ENCODE assay signal across 24 mouse cellular contexts in genomic region chr17:62721595-62721994, GRCm38 (mm10).
A peak's percentile ranks its signal among the peaks of the same experiment; 100 is the strongest.
DNase-seq lines count a peak whose midpoint lies in the region; ATAC-seq and TF ChIP-seq lines count a peak whose summit lies in the region.
"Had no signal": no experiment of that assay in that cellular context is flagged by ENCODE, and none has a peak within 500 bp of the region (broad histone marks: within the 10 kb centered on the region; RNA-seq: fewer than 3 reads in every experiment).

No protein-coding gene starts in this region.

- H3K9ac ChIP-seq in CH12.LX (ENCODE audit: insufficient read depth, low read depth) (no peak overlapping the region), MEL (ENCODE audit: control insufficient read depth, low read depth, low read length, poor library complexity, severe bottlenecking) (no peak overlapping the region)
- H3K9ac ChIP-seq in liver, embryonic 12.5 days: no peak overlapping the region
- H3K9ac ChIP-seq: embryonic facial prominence, embryonic 13.5 days; embryonic facial prominence, embryonic 15.5 days; forebrain, embryonic 12.5 days had no signal

- 74% methylated on average over 3 of the region's 3 CpGs for WGBS in liver, embryonic 12.5 days (ENCODE audit: insufficient replicate concordance)

- no peaks in the 10 kb centered on the region for H3K27me3 ChIP-seq in CH12.LX (replicated peaks)
- H3K27me3 ChIP-seq in MEL (ENCODE audit: control insufficient read depth in 1 of 2, insufficient read depth in 2 of 2, low read length in 2 of 2): no peaks in the 10 kb centered on the region
- no peaks in the 10 kb centered on the region for H3K27me3 ChIP-seq in liver, embryonic 12.5 days (replicated peaks)
- H3K27me3 ChIP-seq: embryonic facial prominence, embryonic 13.5 days; embryonic facial prominence, embryonic 15.5 days; forebrain, embryonic 12.5 days had no signal

- TF ChIP-seq CTCF in CH12.LX (conservative IDR thresholded peaks at IDR 0.05 in 1 of 2, IDR thresholded peaks at IDR 0.05 in 1 of 2; ENCODE audit: low read depth in 2 of 2, low read length in 2 of 2): no peak
- no peak for TF ChIP-seq CTCF in MEL (IDR thresholded peaks at IDR 0.05 in 2 of 3, conservative IDR thresholded peaks at IDR 0.05 in 1 of 3; ENCODE audit: control insufficient read depth in 1 of 3, insufficient read depth in 1 of 3, low read depth in 2 of 3, low read length in 3 of 3, poor library complexity in 1 of 3, severe bottlenecking in 1 of 3)

- no peak for TF ChIP-seq RAD21 in CH12.LX (IDR thresholded peaks at IDR 0.05; ENCODE audit: low read depth, low read length)
- no peak for TF ChIP-seq RAD21 in MEL (IDR thresholded peaks at IDR 0.05; ENCODE audit: low read depth, low read length)

- H3K36me3 ChIP-seq in CH12.LX (replicated peaks in 1 of 2; ENCODE audit: control insufficient read depth in 1 of 2, insufficient read depth in 1 of 2, low read length in 1 of 2) (no peaks in the 10 kb centered on the region), MEL (ENCODE audit: control insufficient read depth in 1 of 2, insufficient read depth in 2 of 2, low read length in 2 of 2) (no peaks in the 10 kb centered on the region)
- H3K36me3 ChIP-seq in liver, embryonic 12.5 days: no peaks in the 10 kb centered on the region
- H3K36me3 ChIP-seq: embryonic facial prominence, embryonic 13.5 days; embryonic facial prominence, embryonic 15.5 days; forebrain, embryonic 10.5 days; forebrain, embryonic 12.5 days; G1E had no signal

- H3K79me2 ChIP-seq in CH12.LX (replicated peaks; ENCODE audit: control insufficient read depth, extremely low read depth, insufficient read depth, poor library complexity, severe bottlenecking) (no peaks in the 10 kb centered on the region), MEL (ENCODE audit: control insufficient read depth, insufficient read depth, low read length, poor library complexity) (no peaks in the 10 kb centered on the region)

- H3K9me3 ChIP-seq in CH12.LX (replicated peaks; ENCODE audit: low read length): no peaks in the 10 kb centered on the region
- H3K9me3 ChIP-seq in MEL (replicated peaks; ENCODE audit: insufficient read depth, low read length): no peaks in the 10 kb centered on the region
- no peaks in the 10 kb centered on the region for H3K9me3 ChIP-seq in liver, embryonic 12.5 days (replicated peaks)
- H3K9me3 ChIP-seq: embryonic facial prominence, embryonic 13.5 days; embryonic facial prominence, embryonic 15.5 days; forebrain, embryonic 10.5 days; forebrain, embryonic 12.5 days had no signal

- dilution Hi-C loops in CH12.LX (cut with MboI; ENCODE audit: extremely low pct_ligation_motif_present, extremely low pct_unique_long_range_greater_than_20kb, low sequenced_read_pairs): no loop called here

- in situ Hi-C loops in CH12.LX (cut with MboI; ENCODE audit: low pct_ligation_motif_present, low pct_unique_long_range_greater_than_20kb, low sequenced_read_pairs): no loop called here

- H3K4me1 ChIP-seq in CH12.LX (ENCODE audit: control insufficient read depth in 1 of 2, insufficient read depth in 2 of 2) (no peaks in the 10 kb centered on the region), MEL (ENCODE audit: control insufficient read depth in 1 of 2, insufficient read depth in 2 of 2, low read length in 2 of 2) (no peaks in the 10 kb centered on the region)
- H3K4me1 ChIP-seq in liver, embryonic 12.5 days: no peaks in the 10 kb centered on the region

- DNase-seq in 3T3-L1 (ENCODE audit: low read depth, low spot score) (peak; percentile 24), CH12.LX (ENCODE audit: extremely low read depth) (no peak), MEL (ENCODE audit: low read depth, low spot score) (no peak)
- DNase-seq: adrenal gland, adult 2 months; adrenal gland, postnatal 10 days; adrenal gland, postnatal 25 days; B cell, adult 2 months; cerebellum, adult 11 months; cerebellum, adult 18-20 months; cerebellum, adult 8-10 months; cerebellum, adult 9-11 months; cerebellum, postnatal 14 days; cerebellum, postnatal 36 days; embryo, embryonic 11 days had no signal

- TF ChIP-seq EP300 in CH12.LX (IDR thresholded peaks at IDR 0.05; ENCODE audit: low read length) (no peak), MEL (IDR thresholded peaks at IDR 0.05; ENCODE audit: low read depth in 1 of 2, low read length in 2 of 2) (no peak)

- no peak overlapping the region for H3K4me2 ChIP-seq in CH12.LX (ENCODE audit: insufficient read depth, low read depth, poor library complexity, severe bottlenecking)
- no peak overlapping the region for H3K4me2 ChIP-seq in liver, embryonic 12.5 days
- H3K4me2 ChIP-seq: embryonic facial prominence, embryonic 13.5 days; embryonic facial prominence, embryonic 15.5 days; forebrain, embryonic 12.5 days had no signal

- H3K27ac ChIP-seq in CH12.LX (ENCODE audit: insufficient read depth, low read depth) (no peak overlapping the region), MEL (ENCODE audit: control insufficient read depth, low read depth, low read length) (no peak overlapping the region)
- no peak overlapping the region for H3K27ac ChIP-seq in liver, embryonic 12.5 days
- H3K27ac ChIP-seq: embryonic facial prominence, embryonic 13.5 days; embryonic facial prominence, embryonic 15.5 days; forebrain, embryonic 10.5 days; forebrain, embryonic 12.5 days had no signal

- TF ChIP-seq POLR2A in CH12.LX (IDR thresholded peaks at IDR 0.05; ENCODE audit: low read depth, low read length) (no peak), MEL (IDR thresholded peaks at IDR 0.05; ENCODE audit: control insufficient read depth in 1 of 2, insufficient read depth in 1 of 2, low read depth in 1 of 2, low read length in 2 of 2, poor library complexity in 1 of 2) (no peak)

- no peak for ATAC-seq in liver, embryonic 12.5 days
- no peak for ATAC-seq in megakaryocyte-erythroid progenitor cell, adult 5-6 weeks (replicated peaks; ENCODE audit: low FRiP score, low TSS enrichment, poor library complexity, severe bottlenecking)
- ATAC-seq: CD4-positive, CD25-positive, alpha-beta regulatory T cell, adult 4 months; forebrain, embryonic 16.5 days had no signal

- H3K4me3 ChIP-seq in CH12.LX (replicated peaks in 1 of 3; ENCODE audit: low read depth in 2 of 3, low read length in 2 of 3, poor library complexity in 1 of 3): no peak overlapping the region
- no peak overlapping the region for H3K4me3 ChIP-seq in MEL (ENCODE audit: control insufficient read depth in 1 of 2, insufficient read depth in 1 of 2, low read depth in 2 of 2, low read length in 2 of 2)
- no peak overlapping the region for H3K4me3 ChIP-seq in liver, embryonic 12.5 days
- H3K4me3 ChIP-seq: embryonic facial prominence, embryonic 13.5 days; embryonic facial prominence, embryonic 15.5 days; erythroblast, embryonic 14.5 days; forebrain, embryonic 10.5 days; forebrain, embryonic 12.5 days had no signal

TF ChIP-seq in CH12.LX, 34 proteins besides CTCF, POLR2A, EP300 and RAD21:
- TF ChIP-seq ETS1 (conservative IDR thresholded peaks at IDR 0.05; ENCODE audit: low read depth, low read length) (no peak), MAFK (IDR thresholded peaks at IDR 0.05; ENCODE audit: insufficient replicate concordance, low read length) (peak; percentile 67)

TF ChIP-seq in MEL, 35 proteins besides CTCF, POLR2A, EP300 and RAD21:
- TF ChIP-seq MYC (IDR thresholded peaks at IDR 0.05; ENCODE audit: low read depth, low read length): no peak
- TF ChIP-seq MAFK (IDR thresholded peaks at IDR 0.05; ENCODE audit: borderline replicate concordance, low read depth, low read length): peak; percentile 56; the same call in 1 of the 2 replicates
